Mouse (Mus musculus): ENCODE data around the gene Ap1m1.

- no peak for TF ChIP-seq TAL1 (conservative IDR thresholded peaks at IDR 0.05; ENCODE audit: low read depth, low read length)
- TF ChIP-seq CTCF (IDR thresholded peaks at IDR 0.05; ENCODE audit: low read depth, low read length), result no peak
- TF ChIP-seq GATA1 (IDR thresholded peaks at IDR 0.05; ENCODE audit: borderline replicate concordance, low read length), result no peak
- TF ChIP-seq POLR2AphosphoS5 (IDR thresholded peaks at IDR 0.05; ENCODE audit: insufficient replicate concordance, low read depth, low read length), result no peak
- TF ChIP-seq GATA2 (IDR thresholded peaks at IDR 0.05; ENCODE audit: borderline replicate concordance, low read depth, low read length), result no peak
These were observed 41.8 kb upstream of the Ap1m1 start for GRCm38 (mm10) chr8:72197997-72198396.

Measured in G1E (cell line).